Mouse (Mus musculus): ENCODE measurements around the gene Pdgfc. TPM values are rescaled to one million over a fixed set of nuclear protein-coding genes. Genes with fewer than 3 reads are reported as not detected.

The Pdgfc gene
- polyA plus RNA-seq, 1 experiment from 2014 or later, result 6.2 TPM

GRCm38 (mm10) chr3:81039131-81039653 is 3.0 kb downstream of the Pdgfc start:
- peak overlapping the region; percentile 34 for H3K4me2 ChIP-seq (ENCODE audit: low read length)
- no peaks in the 10 kb centered on the region for H3K9me3 ChIP-seq (ENCODE audit: control insufficient read depth, low read length)
- H3K27me3 ChIP-seq (replicated peaks; ENCODE audit: control insufficient read depth, insufficient read depth, low read length), result no peaks in the 10 kb centered on the region
- 57% methylated on average over 2 of the region's 2 CpGs for WGBS
- no peak for ATAC-seq
- peak overlapping the region; percentile 5; the same call in 1 of the 2 replicates for H3K4me3 ChIP-seq (replicated peaks; ENCODE audit: low read length)
- no peaks in the 10 kb centered on the region for H3K36me3 ChIP-seq (ENCODE audit: control insufficient read depth, insufficient read depth)
- no peak overlapping the region for H3K9ac ChIP-seq (replicated peaks; ENCODE audit: low read depth, low read length)
- no peak overlapping the region for H3K27ac ChIP-seq (ENCODE audit: low read length)
- peaks cover 19% of the 10 kb centered on the region for H3K4me1 ChIP-seq (replicated peaks; ENCODE audit: control insufficient read depth, insufficient read depth, low read length)

- Histone ChIP-seq H3K4me1 (replicated peaks; ENCODE audit: control insufficient read depth, insufficient read depth, low read length) (peaks cover 19% of the 10 kb centered on the region), H3K9ac (replicated peaks; ENCODE audit: low read depth, low read length) (no peak overlapping the region), H3K27me3 (replicated peaks; ENCODE audit: control insufficient read depth, insufficient read depth, low read length) (no peaks in the 10 kb centered on the region), H3K27ac (ENCODE audit: low read length) (no peak overlapping the region), H3K9me3 (ENCODE audit: control insufficient read depth, low read length) (no peaks in the 10 kb centered on the region), H3K36me3 (ENCODE audit: control insufficient read depth, insufficient read depth) (no peaks in the 10 kb centered on the region), H3K4me2 (ENCODE audit: low read length) (no peak overlapping the region), H3K4me3 (replicated peaks; ENCODE audit: low read length) (no peak overlapping the region)
- 49% methylated on average over 2 of the region's 2 CpGs for WGBS
- ATAC-seq, result peak; percentile 93
Observed at GRCm38 (mm10) chr3:81044653-81045343, 8.6 kb downstream of the Pdgfc start.

- H3K36me3 ChIP-seq (ENCODE audit: control insufficient read depth, insufficient read depth), result no peaks in the 10 kb centered on the region
- peak; percentile 58 for ATAC-seq
- H3K4me1 ChIP-seq (replicated peaks; ENCODE audit: control insufficient read depth, insufficient read depth, low read length), result peaks cover 19% of the 10 kb centered on the region
- no peaks in the 10 kb centered on the region for H3K27me3 ChIP-seq (replicated peaks; ENCODE audit: control insufficient read depth, insufficient read depth, low read length)
- no peak overlapping the region for H3K27ac ChIP-seq (ENCODE audit: low read length)
- WGBS, result 37% methylated on average over 5 of the region's 5 CpGs
- H3K4me3 ChIP-seq (replicated peaks; ENCODE audit: low read length), result no peak overlapping the region
- no peaks in the 10 kb centered on the region for H3K9me3 ChIP-seq (ENCODE audit: control insufficient read depth, low read length)
- no peak overlapping the region for H3K4me2 ChIP-seq (ENCODE audit: low read length)
- H3K9ac ChIP-seq (replicated peaks; ENCODE audit: low read depth, low read length), result no peak overlapping the region
Observed at GRCm38 (mm10) chr3:81045344-81046050, 9.3 kb downstream of the Pdgfc start.

- no peak overlapping the region for H3K4me2 ChIP-seq (ENCODE audit: low read length)
- H3K9me3 ChIP-seq (ENCODE audit: control insufficient read depth, low read length), result no peaks in the 10 kb centered on the region
- no peak for ATAC-seq
- no peaks in the 10 kb centered on the region for H3K27me3 ChIP-seq (replicated peaks; ENCODE audit: control insufficient read depth, insufficient read depth, low read length)
- H3K27ac ChIP-seq (ENCODE audit: low read length), result no peak overlapping the region
- 58% methylated on average over 10 of the region's 10 CpGs for WGBS
- H3K4me1 ChIP-seq (replicated peaks; ENCODE audit: control insufficient read depth, insufficient read depth, low read length), result peaks cover 19% of the 10 kb centered on the region
- no peak overlapping the region for H3K4me3 ChIP-seq (replicated peaks; ENCODE audit: low read length)
- no peak overlapping the region for H3K9ac ChIP-seq (replicated peaks; ENCODE audit: low read depth, low read length)
- no peaks in the 10 kb centered on the region for H3K36me3 ChIP-seq (ENCODE audit: control insufficient read depth, insufficient read depth)
Observed at GRCm38 (mm10) chr3:81046652-81047607, 10.7 kb downstream of the Pdgfc start.

- H3K27me3 ChIP-seq (replicated peaks; ENCODE audit: control insufficient read depth, insufficient read depth, low read length), result no peaks in the 10 kb centered on the region
- H3K27ac ChIP-seq (ENCODE audit: low read length), result no peak overlapping the region
- H3K4me2 ChIP-seq (ENCODE audit: low read length), result no peak overlapping the region
- H3K9me3 ChIP-seq (ENCODE audit: control insufficient read depth, low read length), result no peaks in the 10 kb centered on the region
- ATAC-seq, result no peak
- no peaks in the 10 kb centered on the region for H3K36me3 ChIP-seq (ENCODE audit: control insufficient read depth, insufficient read depth)
- H3K4me1 ChIP-seq (replicated peaks; ENCODE audit: control insufficient read depth, insufficient read depth, low read length), result 0 out of 2 replicates have a peak, but pooled peaks cover 3% of the 10 kb centered on the region
- no peak overlapping the region for H3K4me3 ChIP-seq (replicated peaks; ENCODE audit: low read length)
- H3K9ac ChIP-seq (replicated peaks; ENCODE audit: low read depth, low read length), result no peak overlapping the region
Observed at GRCm38 (mm10) chr3:81051522-81051921, 15.3 kb downstream of the Pdgfc start.

GRCm38 (mm10) chr3:81052422-81052821 is 16.2 kb downstream of the Pdgfc start:
- Histone ChIP-seq H3K4me3 (replicated peaks; ENCODE audit: low read length) (no peak overlapping the region), H3K4me2 (ENCODE audit: low read length) (no peak overlapping the region), H3K4me1 (replicated peaks; ENCODE audit: control insufficient read depth, insufficient read depth, low read length) (no peaks in the 10 kb centered on the region), H3K36me3 (ENCODE audit: control insufficient read depth, insufficient read depth) (no peaks in the 10 kb centered on the region), H3K27ac (ENCODE audit: low read length) (no peak overlapping the region), H3K9me3 (ENCODE audit: control insufficient read depth, low read length) (no peaks in the 10 kb centered on the region), H3K27me3 (replicated peaks; ENCODE audit: control insufficient read depth, insufficient read depth, low read length) (no peaks in the 10 kb centered on the region), H3K9ac (replicated peaks; ENCODE audit: low read depth, low read length) (no peak overlapping the region)
- 77% methylated on average over 6 of the region's 6 CpGs for WGBS
- ATAC-seq, result no peak

GRCm38 (mm10) chr3:81054074-81054473 is 17.9 kb downstream of the Pdgfc start:
- no peaks in the 10 kb centered on the region for H3K9me3 ChIP-seq (ENCODE audit: control insufficient read depth, low read length)
- no peaks in the 10 kb centered on the region for H3K4me1 ChIP-seq (replicated peaks; ENCODE audit: control insufficient read depth, insufficient read depth, low read length)
- H3K4me2 ChIP-seq (ENCODE audit: low read length), result no peak overlapping the region
- no peak overlapping the region for H3K9ac ChIP-seq (replicated peaks; ENCODE audit: low read depth, low read length)
- no peaks in the 10 kb centered on the region for H3K27me3 ChIP-seq (replicated peaks; ENCODE audit: control insufficient read depth, insufficient read depth, low read length)
- no peak for ATAC-seq
- H3K36me3 ChIP-seq (ENCODE audit: control insufficient read depth, insufficient read depth), result no peaks in the 10 kb centered on the region
- H3K27ac ChIP-seq (ENCODE audit: low read length), result no peak overlapping the region
- H3K4me3 ChIP-seq (replicated peaks; ENCODE audit: low read length), result no peak overlapping the region

- Histone ChIP-seq H3K9ac (replicated peaks; ENCODE audit: low read depth, low read length) (no peak overlapping the region), H3K36me3 (ENCODE audit: control insufficient read depth, insufficient read depth) (no peaks in the 10 kb centered on the region), H3K27ac (ENCODE audit: low read length) (no peak overlapping the region), H3K27me3 (replicated peaks; ENCODE audit: control insufficient read depth, insufficient read depth, low read length) (no peaks in the 10 kb centered on the region), H3K4me3 (replicated peaks; ENCODE audit: low read length) (no peak overlapping the region), H3K4me1 (replicated peaks; ENCODE audit: control insufficient read depth, insufficient read depth, low read length) (no peaks in the 10 kb centered on the region), H3K4me2 (ENCODE audit: low read length) (no peak overlapping the region), H3K9me3 (ENCODE audit: control insufficient read depth, low read length) (no peaks in the 10 kb centered on the region)
- 76% methylated on average over 1 of the region's 1 CpGs for WGBS
- ATAC-seq, result no peak
Observed at GRCm38 (mm10) chr3:81057719-81058118, 21.5 kb downstream of the Pdgfc start.

- ATAC-seq, result peak; percentile 59
- Histone ChIP-seq H3K4me1 (replicated peaks; ENCODE audit: control insufficient read depth, insufficient read depth, low read length) (no peaks in the 10 kb centered on the region), H3K4me2 (ENCODE audit: low read length) (no peak overlapping the region), H3K27me3 (replicated peaks; ENCODE audit: control insufficient read depth, insufficient read depth, low read length) (no peaks in the 10 kb centered on the region), H3K4me3 (replicated peaks; ENCODE audit: low read length) (no peak overlapping the region), H3K9ac (replicated peaks; ENCODE audit: low read depth, low read length) (no peak overlapping the region), H3K36me3 (ENCODE audit: control insufficient read depth, insufficient read depth) (no peaks in the 10 kb centered on the region), H3K27ac (ENCODE audit: low read length) (no peak overlapping the region), H3K9me3 (ENCODE audit: control insufficient read depth, low read length) (no peaks in the 10 kb centered on the region)
- WGBS, result 23% methylated on average over 4 of the region's 4 CpGs
Observed at GRCm38 (mm10) chr3:81058527-81059031, 22.4 kb downstream of the Pdgfc start.
